Mouse (Mus musculus) myocyte (in vitro differentiated cells): Measurements from ENCODE around the gene Dcaf17.

Source experiments
- CEBPB ChIP-seq: IDR thresholded peaks from 2 replicates; pipeline ENCODE4 v1.6.1; 2011; ENCODE audit warnings: mild to moderate bottlenecking, moderate library complexity; ENCODE audit not compliant: poor library complexity, insufficient read depth, severe bottlenecking
- MAX ChIP-seq: IDR thresholded peaks from one replicate; pipeline ENCODE4 v1.6.1; 2011; ENCODE audit warnings: low read depth, mild to moderate bottlenecking, control low read depth
- POLR2A ChIP-seq: IDR thresholded peaks from one replicate; pipeline ENCODE4 v1.6.1; 2011; ENCODE audit warnings: low read depth, mild to moderate bottlenecking, control low read depth, moderate library complexity; ENCODE audit not compliant: insufficient read length
- REST ChIP-seq: IDR thresholded peaks from one replicate; pipeline ENCODE4 v1.6.1; 2011; ENCODE audit warnings: mild to moderate bottlenecking, control low read depth, moderate library complexity; ENCODE audit not compliant: insufficient read depth, insufficient read length
- USF1 ChIP-seq: IDR thresholded peaks from one replicate; pipeline ENCODE4 v1.6.1; 2011; ENCODE audit warnings: low read depth, mild to moderate bottlenecking, control low read depth, moderate library complexity

DNA sequence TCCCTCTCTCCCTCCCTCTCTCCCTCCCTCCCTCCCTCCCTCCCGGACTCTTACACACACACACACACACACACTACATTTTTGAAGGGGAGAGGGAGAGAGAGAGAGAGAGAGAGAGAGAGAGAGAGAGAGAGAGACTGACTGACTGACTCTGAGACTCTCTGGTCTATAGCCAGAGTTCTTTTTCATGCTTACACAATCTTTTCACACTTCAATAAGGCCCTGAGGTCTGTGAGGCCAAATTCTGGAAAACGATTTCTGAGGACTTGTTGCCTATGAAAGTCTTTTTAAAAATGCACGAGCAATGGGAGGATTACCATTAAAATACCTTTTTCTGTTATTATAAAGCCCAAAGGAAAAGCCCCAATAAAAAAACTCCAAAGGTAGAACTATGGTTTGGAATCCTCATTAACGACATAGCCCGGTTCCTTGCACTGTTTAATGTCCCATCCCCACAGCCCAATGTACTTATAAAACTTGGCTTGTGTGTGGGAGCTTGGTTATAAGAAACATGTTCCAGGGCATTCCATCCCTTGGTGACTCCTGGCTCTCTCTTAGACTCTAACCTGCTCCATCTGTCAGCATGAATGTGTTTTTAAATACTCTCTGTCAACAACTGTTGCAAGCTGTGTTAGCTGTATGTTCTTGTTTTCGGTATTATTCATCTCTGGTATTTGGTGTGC is 58.5 kb downstream of the Dcaf17 start:
- no peak for TF ChIP-seq POLR2A
- TF ChIP-seq REST = no peak
- TF ChIP-seq MAX = no peak
- TF ChIP-seq CEBPB = no peak
- no peak for TF ChIP-seq USF1
